Mouse (Mus musculus) forebrain, embryonic 13.5 days (tissue): ENCODE data around the gene Def6. TPM values are rescaled to one million over a fixed set of nuclear protein-coding genes. Genes with fewer than 3 reads are reported as not detected.
A peak's percentile ranks its signal among the peaks of the same experiment; 100 is the strongest.

Experiments
- ATAC-seq: fragments of 200-750 bp; cut with Nextera tagmentation; 2 replicates; pipeline ENCODE4 v1.8.0; 2017
- H3K27ac ChIP-seq: fragments of 300-500 bp; sonication (generic); 2 replicates; pipeline ENCODE4 v1.5.1; 2015; ENCODE audit warnings: inconsistent platforms, mild to moderate bottlenecking, moderate library complexity
- H3K27me3 ChIP-seq: fragments of 300-500 bp; sonication (generic); 2 replicates; pipeline ENCODE4 v1.6.1; 2015; ENCODE audit warnings: mild to moderate bottlenecking, inconsistent platforms
- H3K36me3 ChIP-seq: fragments of 300-500 bp; sonication (generic); 2 replicates; pipeline ENCODE4 v1.6.1; 2015; ENCODE audit warnings: mild to moderate bottlenecking, inconsistent platforms; ENCODE audit not compliant: poor library complexity, severe bottlenecking
- H3K4me1 ChIP-seq: fragments of 300-500 bp; sonication (generic); 2 replicates; pipeline ENCODE4 v1.6.1; 2015; ENCODE audit warnings: inconsistent platforms
- H3K4me2 ChIP-seq: fragments of 300-500 bp; sonication (generic); 2 replicates; pipeline ENCODE4 v1.6.1; 2015; ENCODE audit warnings: inconsistent platforms, mild to moderate bottlenecking, moderate library complexity
- H3K4me3 ChIP-seq: fragments of 300-500 bp; sonication (generic); 2 replicates; pipeline ENCODE4 v1.5.1; 2015; ENCODE audit warnings: mild to moderate bottlenecking, inconsistent platforms
- H3K9ac ChIP-seq: fragments of 300-500 bp; sonication (generic); 2 replicates; pipeline ENCODE4 v1.6.1; 2015; ENCODE audit warnings: mild to moderate bottlenecking, inconsistent platforms
- H3K9me3 ChIP-seq: fragments of 300-500 bp; sonication (generic); replicated peaks from 2 replicates; pipeline ENCODE4 v1.6.1; 2016; ENCODE audit warnings: inconsistent platforms
- WGBS: fragments of 180-500 bp; shearing (Covaris S2); methylation state at CpG from one replicate; pipeline ENCODE4 v1.1.7; 2015; 5-methylcytosine and 5-hydroxymethylcytosine counted together
- polyA plus RNA-seq: library from polyadenylated mRNA; unstranded; fragments of >200 nt; fragmentation: Nextera tagmentation; extraction: Ambion mirVana; gene quantifications from 2 replicates; pipeline ENCODE4 v1.2.1, GENCODE M21; 2015

The Def6 gene
- polyA plus RNA-seq, 1 experiment from 2014 or later = 3.3 TPM

GRCm38 (mm10) chr17:28232475-28233060, 25.0 kb downstream of the Def6 start, which contains the start of gene Ppard:
Gene Ppard, plus strand, starts transcription at chr17:28232700.
- Histone ChIP-seq H3K4me3 (peak within 1 kb of the TSS; percentile 69), H3K9ac (peak within 1 kb of the TSS; percentile 82), H3K9me3 (no peaks in the 10 kb centered on the region), H3K27me3 (no peaks in the 10 kb centered on the region; the same call in 1 of the 2 replicates), H3K36me3 (no peaks in the 10 kb centered on the region), H3K4me1 (peaks cover 7% of the 10 kb centered on the region), H3K27ac (no peak within 1 kb of the TSS), H3K4me2 (peak within 1 kb of the TSS; percentile 86)
- under 1% methylated on average over 45 of the region's 57 CpGs for WGBS
- ATAC-seq = peak; percentile 97

DNA sequence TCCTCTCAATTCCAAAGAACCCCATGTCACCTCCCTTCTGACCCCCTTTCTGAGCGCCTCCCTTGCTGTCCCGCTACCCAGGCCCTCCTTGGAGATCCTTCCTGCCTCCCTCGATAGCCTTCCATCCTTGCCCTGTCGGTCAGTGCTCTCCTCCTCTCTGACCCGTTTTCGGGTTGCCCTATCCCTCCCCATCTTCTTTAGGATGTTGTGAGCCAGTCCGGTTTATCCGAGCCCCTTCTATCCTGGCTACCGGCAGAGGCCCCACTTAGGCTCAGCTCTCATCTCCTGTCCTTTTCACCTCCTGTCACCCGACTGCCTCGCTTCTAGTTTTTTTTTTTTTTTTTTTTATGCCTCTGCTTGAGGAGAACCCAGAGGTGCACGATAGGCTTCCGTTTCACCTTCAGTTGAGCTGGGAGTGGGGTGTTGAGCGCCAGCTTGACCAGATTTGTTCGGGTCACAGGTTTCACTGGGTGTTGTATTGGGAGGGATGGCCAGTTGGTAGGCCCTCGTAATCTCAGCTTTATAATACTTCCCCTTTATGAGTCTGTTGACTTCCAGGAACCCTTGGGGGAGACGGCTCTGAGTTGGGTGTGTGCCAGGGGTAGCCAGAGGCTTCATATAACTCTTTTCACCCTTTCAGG, 25.6 kb downstream of the Def6 start:
- peaks cover 7% of the 10 kb centered on the region for H3K4me1 ChIP-seq
- peak overlapping the region; percentile 86 for H3K4me2 ChIP-seq
- H3K36me3 ChIP-seq = no peaks in the 10 kb centered on the region
- 5% methylated on average over 17 of the region's 17 CpGs for WGBS
- H3K27ac ChIP-seq = no peak overlapping the region
- peak overlapping the region; percentile 82 for H3K9ac ChIP-seq
- H3K27me3 ChIP-seq = no peaks in the 10 kb centered on the region; the same call in 1 of the 2 replicates
- peak; percentile 32; the same call in 1 of the 2 replicates for ATAC-seq
- peak overlapping the region; percentile 69 for H3K4me3 ChIP-seq
- H3K9me3 ChIP-seq = no peaks in the 10 kb centered on the region

- no peak for ATAC-seq
- WGBS = 86% methylated on average over 5 of the region's 5 CpGs
Measured at GRCm38 (mm10) chr17:28234641-28235040, 27.1 kb downstream of the Def6 start.

GRCm38 (mm10) chr17:28235982-28236635, 28.5 kb downstream of the Def6 start:
- no peak overlapping the region for H3K27ac ChIP-seq
- H3K9me3 ChIP-seq = no peaks in the 10 kb centered on the region
- peaks cover 7% of the 10 kb centered on the region for H3K4me1 ChIP-seq
- H3K36me3 ChIP-seq = peaks cover 7% of the 10 kb centered on the region
- H3K9ac ChIP-seq = no peak overlapping the region
- H3K27me3 ChIP-seq = no peaks in the 10 kb centered on the region; the same call in 1 of the 2 replicates
- no peak for ATAC-seq
- 88% methylated on average over 7 of the region's 7 CpGs for WGBS
- H3K4me3 ChIP-seq = no peak overlapping the region
- H3K4me2 ChIP-seq = no peak overlapping the region

More at GRCm38 (mm10) chr17:28234641-28235040, 27.1 kb downstream of the Def6 start:
- H3K27ac ChIP-seq = no peak overlapping the region
- H3K9me3 ChIP-seq = no peaks in the 10 kb centered on the region
- H3K36me3 ChIP-seq = peaks cover 4% of the 10 kb centered on the region; the same call in 1 of the 2 replicates
- 0 out of 2 replicates have a peak overlapping the region, but pooled peaks have one; percentile 15 for H3K4me2 ChIP-seq
- H3K27me3 ChIP-seq = no peaks in the 10 kb centered on the region; the same call in 1 of the 2 replicates
- H3K4me1 ChIP-seq = peaks cover 7% of the 10 kb centered on the region
- 0 out of 2 replicates have a peak overlapping the region, but pooled peaks have one; percentile 5 for H3K9ac ChIP-seq
- H3K4me3 ChIP-seq = no peak overlapping the region

DNA sequence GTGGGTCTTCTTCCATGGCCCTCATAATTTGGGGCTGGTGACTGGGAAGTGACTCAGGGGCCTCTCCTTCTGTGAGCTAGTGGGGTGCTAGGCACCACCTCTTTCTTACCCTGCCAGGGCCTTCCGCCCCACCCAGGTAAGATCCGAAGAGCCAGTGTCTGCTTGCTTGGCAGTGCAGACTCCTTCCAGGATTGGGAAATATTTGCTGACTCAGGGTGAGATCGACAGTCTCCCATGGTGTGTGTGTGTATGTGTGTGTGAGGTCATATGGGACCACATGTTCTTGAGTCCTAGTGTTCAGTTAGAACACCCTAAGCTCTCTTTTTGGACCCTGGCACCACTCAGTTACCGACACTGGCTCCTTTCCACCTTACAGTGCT, 29.0 kb downstream of the Def6 start:
- 86% methylated on average over 4 of the region's 4 CpGs for WGBS
- peaks cover 12% of the 10 kb centered on the region for H3K36me3 ChIP-seq
- no peak overlapping the region for H3K9ac ChIP-seq
- H3K4me1 ChIP-seq = peaks cover 7% of the 10 kb centered on the region
- no peaks in the 10 kb centered on the region for H3K9me3 ChIP-seq
- no peak for ATAC-seq
- no peaks in the 10 kb centered on the region for H3K27me3 ChIP-seq
- H3K27ac ChIP-seq = no peak overlapping the region
- no peak overlapping the region for H3K4me2 ChIP-seq
- no peak overlapping the region for H3K4me3 ChIP-seq

DNA sequence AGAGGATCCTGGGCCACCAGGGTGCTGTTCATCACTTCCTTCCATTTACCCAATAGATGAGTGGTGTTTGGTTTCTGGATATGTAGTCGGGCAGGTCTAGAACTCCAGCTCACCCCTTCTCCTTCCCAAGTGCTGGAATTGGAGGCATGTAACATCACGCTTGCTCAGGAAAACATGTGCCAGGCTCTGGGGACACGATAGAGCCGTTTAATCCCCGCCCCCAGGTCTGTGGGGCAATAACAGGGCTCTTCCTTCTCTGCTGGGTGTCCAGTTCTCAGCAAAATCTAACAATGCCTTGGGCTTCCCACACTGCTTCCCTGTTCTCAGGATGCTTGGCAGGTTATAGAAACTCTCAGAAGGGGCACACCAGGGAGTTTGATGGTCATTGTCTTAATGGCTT, 29.8 kb downstream of the Def6 start:
- no peak overlapping the region for H3K4me3 ChIP-seq
- no peak overlapping the region for H3K27ac ChIP-seq
- H3K36me3 ChIP-seq = peaks cover 15% of the 10 kb centered on the region
- H3K4me1 ChIP-seq = peaks cover 7% of the 10 kb centered on the region
- no peak for ATAC-seq
- 59% methylated on average over 5 of the region's 5 CpGs for WGBS
- no peak overlapping the region for H3K9ac ChIP-seq
- H3K27me3 ChIP-seq = no peaks in the 10 kb centered on the region
- no peak overlapping the region for H3K4me2 ChIP-seq
- no peaks in the 10 kb centered on the region for H3K9me3 ChIP-seq

GRCm38 (mm10) chr17:28237874-28238273, 30.3 kb downstream of the Def6 start:
- no peak overlapping the region for H3K27ac ChIP-seq
- peaks cover 7% of the 10 kb centered on the region for H3K4me1 ChIP-seq
- 77% methylated on average over 6 of the region's 6 CpGs for WGBS
- H3K4me2 ChIP-seq = no peak overlapping the region
- no peaks in the 10 kb centered on the region for H3K9me3 ChIP-seq
- H3K36me3 ChIP-seq = peaks cover 15% of the 10 kb centered on the region
- H3K9ac ChIP-seq = no peak overlapping the region
- ATAC-seq = no peak
- H3K27me3 ChIP-seq = no peaks in the 10 kb centered on the region
- H3K4me3 ChIP-seq = no peak overlapping the region

- Histone ChIP-seq H3K4me3 (no peak overlapping the region), H3K9me3 (no peaks in the 10 kb centered on the region), H3K4me2 (no peak overlapping the region), H3K27me3 (no peaks in the 10 kb centered on the region), H3K36me3 (peaks cover 15% of the 10 kb centered on the region), H3K4me1 (peaks cover 12% of the 10 kb centered on the region), H3K27ac (no peak overlapping the region), H3K9ac (no peak overlapping the region)
- ATAC-seq = no peak
- 97% methylated on average over 5 of the region's 5 CpGs for WGBS
Measured at GRCm38 (mm10) chr17:28240846-28241245, 33.3 kb downstream of the Def6 start.

- H3K9ac ChIP-seq = no peak overlapping the region
- no peak overlapping the region for H3K4me3 ChIP-seq
- H3K27me3 ChIP-seq = no peaks in the 10 kb centered on the region
- 92% methylated on average over 6 of the region's 6 CpGs for WGBS
- ATAC-seq = no peak
- H3K9me3 ChIP-seq = no peaks in the 10 kb centered on the region
- no peak overlapping the region for H3K27ac ChIP-seq
- peaks cover 15% of the 10 kb centered on the region for H3K36me3 ChIP-seq
- H3K4me2 ChIP-seq = no peak overlapping the region
- peaks cover 12% of the 10 kb centered on the region for H3K4me1 ChIP-seq
Measured at GRCm38 (mm10) chr17:28242296-28242695, 34.7 kb downstream of the Def6 start.

DNA sequence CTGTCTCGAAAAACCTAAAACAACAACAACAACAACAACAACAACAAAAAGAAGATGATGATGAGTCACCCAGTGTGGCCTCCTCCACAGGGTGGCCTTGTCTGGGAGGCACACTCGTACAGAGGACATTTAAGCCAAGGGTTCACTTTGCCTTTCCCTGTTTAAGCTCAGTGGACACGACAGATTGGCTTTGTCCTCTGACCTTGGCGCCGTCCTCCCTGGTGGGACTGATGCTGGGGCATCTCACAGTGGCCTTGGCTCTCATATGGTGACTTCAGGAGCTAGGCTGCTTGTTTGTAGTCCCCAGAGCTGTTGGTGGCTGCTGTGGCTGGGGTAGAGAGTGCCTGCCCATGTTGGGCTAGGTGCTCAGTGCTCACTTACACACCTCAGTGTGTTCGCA, 36.6 kb downstream of the Def6 start:
- Histone ChIP-seq H3K27me3 (no peaks in the 10 kb centered on the region), H3K27ac (peak overlapping the region; percentile 57), H3K4me2 (no peak overlapping the region), H3K4me3 (no peak overlapping the region), H3K36me3 (peaks cover 14% of the 10 kb centered on the region), H3K4me1 (peaks cover 14% of the 10 kb centered on the region), H3K9ac (no peak overlapping the region), H3K9me3 (no peaks in the 10 kb centered on the region)
- ATAC-seq = no peak
- WGBS = 81% methylated on average over 6 of the region's 6 CpGs

GRCm38 (mm10) chr17:28244714-28245113, 37.1 kb downstream of the Def6 start:
- peaks cover 11% of the 10 kb centered on the region; the same call in 1 of the 2 replicates for H3K36me3 ChIP-seq
- 19% methylated on average over 6 of the region's 6 CpGs for WGBS
- no peaks in the 10 kb centered on the region for H3K9me3 ChIP-seq
- ATAC-seq = peak; percentile 51
- H3K4me2 ChIP-seq = no peak overlapping the region
- H3K9ac ChIP-seq = no peak overlapping the region
- H3K27ac ChIP-seq = peak overlapping the region; percentile 57
- peaks cover 14% of the 10 kb centered on the region for H3K4me1 ChIP-seq
- no peak overlapping the region for H3K4me3 ChIP-seq
- no peaks in the 10 kb centered on the region for H3K27me3 ChIP-seq

DNA sequence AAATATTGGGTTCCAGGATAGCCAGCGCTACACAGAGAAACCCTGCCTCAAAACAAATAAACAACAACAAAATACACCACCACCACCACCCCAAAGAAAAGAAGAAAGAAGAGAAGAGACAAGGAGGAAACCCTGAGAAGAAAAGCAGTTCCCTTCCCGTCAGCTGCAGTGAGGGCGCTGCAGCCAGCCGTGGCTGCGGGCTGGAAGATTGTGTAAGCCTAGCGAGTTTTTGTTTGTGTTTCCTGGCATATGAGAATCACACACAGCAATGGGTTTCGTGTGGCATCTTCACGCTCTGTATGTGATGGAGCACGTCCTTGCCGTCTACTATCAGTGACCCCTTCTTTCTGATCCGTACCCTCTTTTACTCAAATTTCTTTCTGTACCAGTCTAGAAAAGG, 39.1 kb downstream of the Def6 start:
- H3K4me3 ChIP-seq = no peak overlapping the region
- 0 out of 2 replicates have a peak, but pooled peaks cover 4% of the 10 kb centered on the region for H3K36me3 ChIP-seq
- no peak for ATAC-seq
- no peak overlapping the region for H3K9ac ChIP-seq
- no peaks in the 10 kb centered on the region for H3K9me3 ChIP-seq
- no peak overlapping the region for H3K4me2 ChIP-seq
- 84% methylated on average over 11 of the region's 11 CpGs for WGBS
- H3K4me1 ChIP-seq = peaks cover 14% of the 10 kb centered on the region
- H3K27ac ChIP-seq = no peak overlapping the region
- H3K27me3 ChIP-seq = no peaks in the 10 kb centered on the region
